Mouse (Mus musculus) thymus, postnatal 36 days (tissue): Measurements from ENCODE around the gene Bcl2l14.

Experiments used
- DNase-seq, 2 experiments: peaks; one replicate each; pipeline ENCODE4 v3.0.0; 2022; ENCODE audit warnings: mixed read lengths in 2 of 2

Gene Bcl2l14

GRCm38 (mm10) chr6:134407226-134407625 lies 11.1 kb downstream of the Bcl2l14 start:
- no peak for DNase-seq

DNA sequence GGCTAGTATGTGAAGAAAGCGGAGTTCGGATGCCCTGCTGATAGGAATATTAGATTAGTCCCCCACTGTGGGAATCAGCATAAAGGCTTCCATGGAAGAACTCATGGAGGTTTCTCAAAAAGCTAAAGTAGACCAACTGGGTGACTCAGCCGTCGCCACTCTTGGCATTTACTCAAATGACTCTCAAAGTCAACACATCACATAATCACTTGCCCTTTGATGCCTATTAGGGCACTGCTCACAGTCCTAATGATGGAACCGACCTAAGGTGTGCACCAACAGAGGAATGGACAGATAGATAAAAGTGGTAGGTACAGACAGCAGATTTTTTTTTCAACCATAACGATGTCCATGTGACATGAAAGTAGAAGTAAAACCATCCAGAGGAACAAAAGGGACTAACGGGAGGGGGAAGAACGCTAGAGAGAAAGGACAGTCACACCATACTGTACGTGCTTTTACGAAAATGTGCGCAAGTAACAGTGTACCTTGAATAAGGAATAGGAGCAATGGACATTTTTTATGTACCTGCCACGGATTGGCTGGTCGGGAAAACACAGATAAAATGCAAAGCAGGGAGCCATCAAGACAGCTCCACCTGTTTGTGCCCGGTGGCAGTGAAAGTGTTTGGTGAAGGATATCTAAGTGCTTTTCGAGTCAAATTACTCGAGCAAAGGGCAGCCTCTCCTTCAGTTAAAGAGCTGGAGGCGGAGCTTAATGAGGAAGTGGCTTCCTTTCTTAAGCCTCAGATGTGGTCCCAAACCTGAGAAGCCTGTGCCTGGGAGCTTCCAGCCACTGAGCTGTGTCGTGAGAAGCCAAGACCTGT lies 17.8 kb downstream of the Bcl2l14 start:
- peak; percentile 50 to 62 for DNase-seq

- no peak for DNase-seq
These were observed 18.4 kb downstream of the Bcl2l14 start for GRCm38 (mm10) chr6:134414532-134414883.

DNA sequence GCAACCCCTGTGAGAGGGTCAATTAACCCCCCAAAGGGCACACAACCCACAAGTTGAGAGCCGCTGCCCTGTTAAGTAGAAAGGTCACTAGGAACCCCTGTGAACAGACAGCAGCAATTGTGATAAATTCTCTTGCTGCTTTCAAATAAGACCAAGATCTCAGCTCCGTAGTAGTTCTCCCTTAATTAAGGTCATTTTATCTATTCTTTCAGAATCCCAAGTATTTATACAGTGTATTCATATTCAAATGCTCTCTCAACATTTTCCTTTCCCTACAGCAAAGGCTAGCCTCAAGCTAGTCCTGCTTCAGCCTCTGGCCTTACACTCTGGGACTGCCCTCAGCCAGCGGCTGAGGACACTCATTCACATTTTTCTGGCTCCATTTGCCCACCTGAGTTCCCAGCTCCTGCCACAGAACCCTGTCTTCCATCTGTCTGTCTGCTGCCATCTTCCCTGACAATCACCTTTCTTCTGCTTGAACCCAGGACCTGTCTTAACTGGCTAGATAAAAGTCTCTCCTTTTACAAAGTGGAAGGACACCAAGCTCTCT lies 20.5 kb downstream of the Bcl2l14 start:
- no peak for DNase-seq

GRCm38 (mm10) chr6:134417886-134418285 lies 21.8 kb downstream of the Bcl2l14 start:
- DNase-seq = no peak

DNA sequence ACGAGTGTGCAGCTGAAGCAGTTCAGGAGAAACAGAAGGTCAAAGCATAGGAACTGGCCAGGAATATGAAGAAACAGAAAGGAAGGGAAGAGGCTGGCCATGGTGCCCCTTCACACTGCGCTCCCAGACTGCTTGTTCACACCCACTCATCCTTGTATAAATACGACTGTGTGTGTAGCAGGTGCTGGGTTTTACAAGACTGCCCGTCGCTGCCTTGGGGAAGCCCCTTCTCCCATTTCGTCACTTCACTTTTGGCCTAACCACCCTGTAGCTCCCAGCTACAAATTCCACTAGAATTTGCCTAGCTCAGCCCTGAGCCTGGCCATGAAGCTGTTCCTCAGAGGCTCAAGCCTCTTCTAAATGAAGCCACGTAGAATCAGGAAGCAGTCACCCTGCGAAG lies 24.3 kb downstream of the Bcl2l14 start:
- no peak for DNase-seq

- DNase-seq = no peak
These were observed 25.8 kb downstream of the Bcl2l14 start for GRCm38 (mm10) chr6:134421921-134422320.

DNA sequence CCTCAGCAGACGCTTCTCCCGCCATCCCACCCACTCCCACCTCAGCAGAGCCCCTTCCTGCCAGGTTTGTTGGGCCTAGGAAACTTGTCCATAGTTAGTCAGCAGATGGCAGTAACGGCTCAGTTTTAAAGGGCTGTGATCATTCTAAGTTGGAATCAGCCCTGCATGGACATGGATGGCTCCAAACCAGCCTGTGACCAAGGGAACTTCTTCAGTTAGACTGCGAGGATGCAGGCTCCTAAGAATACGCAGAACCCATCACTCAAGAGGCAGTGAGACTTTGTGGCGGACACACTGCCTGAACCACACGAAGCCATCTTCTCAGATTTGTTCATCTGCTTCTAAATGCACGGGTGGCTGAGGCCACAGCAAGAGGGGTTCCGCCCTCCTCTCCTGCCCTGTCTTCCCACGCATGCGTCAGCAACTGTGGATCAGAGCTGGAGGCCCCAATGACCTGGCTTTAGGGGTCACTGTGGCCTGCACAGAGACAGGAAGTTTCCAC lies 29.1 kb downstream of the Bcl2l14 start:
- DNase-seq = peak; percentile 27 to 33

- no peak for DNase-seq
These were observed 31.0 kb downstream of the Bcl2l14 start for GRCm38 (mm10) chr6:134427165-134427564.

DNA sequence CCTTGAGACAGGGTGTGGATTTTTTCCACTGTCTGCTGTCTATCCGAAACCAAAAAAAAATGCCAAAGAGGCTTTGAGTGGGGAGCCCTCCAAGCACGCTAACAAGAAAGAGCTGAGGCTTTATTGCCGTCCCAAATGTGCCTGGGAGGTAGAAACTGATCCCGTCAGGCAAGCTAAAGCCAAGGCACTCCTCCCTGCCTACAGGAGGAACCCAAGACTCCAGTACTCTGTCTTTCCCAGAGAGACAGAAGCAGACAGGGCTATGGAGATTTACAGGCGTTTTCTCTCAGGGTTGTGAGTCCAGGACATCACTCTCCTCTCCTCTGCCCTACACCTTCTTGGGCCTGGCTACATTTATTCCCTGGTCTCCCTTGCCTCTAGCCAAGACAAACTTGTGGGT lies 32.3 kb downstream of the Bcl2l14 start:
- DNase-seq = no peak

DNA sequence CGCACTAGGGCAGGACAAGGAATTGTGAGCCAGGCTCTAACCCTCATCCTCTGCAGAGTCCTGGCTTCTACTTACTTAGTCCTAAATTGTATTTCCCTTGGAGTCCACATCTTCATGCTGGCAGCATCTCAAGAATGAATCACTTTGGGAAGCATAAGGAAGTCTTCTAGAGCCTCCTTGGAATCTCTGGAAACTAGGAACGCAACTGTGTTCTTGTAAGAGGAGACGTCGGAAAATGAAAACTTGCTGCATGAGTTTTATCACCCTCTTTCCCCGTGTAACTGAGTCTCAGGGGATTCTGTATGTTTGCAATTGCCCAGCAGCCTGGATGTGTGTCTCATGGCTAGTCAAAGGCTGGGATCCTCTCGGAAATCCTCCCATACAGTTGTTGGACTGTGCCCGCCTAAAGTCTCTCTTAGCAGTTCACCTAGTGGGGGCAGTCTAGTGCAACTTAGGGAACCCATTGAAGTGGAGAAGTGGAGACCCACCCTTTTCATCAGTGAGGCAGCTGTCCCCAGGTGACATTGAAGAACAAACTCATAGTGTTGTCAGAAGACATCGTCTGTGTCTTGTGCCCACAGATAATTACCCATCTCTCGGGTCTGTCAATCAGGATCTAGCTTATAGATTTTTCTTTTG lies 34.2 kb downstream of the Bcl2l14 start:
- no peak for DNase-seq

DNA sequence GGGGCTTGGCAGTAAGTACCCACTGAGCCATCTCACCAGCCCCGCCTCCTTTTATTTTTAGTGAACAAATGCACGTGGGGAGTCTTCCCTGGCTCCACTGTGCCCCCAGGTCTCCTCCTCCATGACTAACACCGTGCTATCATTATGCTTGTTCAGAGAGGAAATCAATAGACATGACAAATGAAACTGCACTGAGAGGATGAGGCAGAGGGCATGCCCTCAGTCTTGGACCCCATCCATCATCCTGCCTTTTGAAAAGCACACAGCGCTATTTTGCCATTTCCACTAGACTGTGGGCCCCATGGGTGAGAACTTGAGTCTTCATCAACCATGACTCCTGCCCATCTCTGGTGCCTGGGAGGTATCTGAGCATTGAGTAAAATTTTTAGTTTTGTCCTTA lies 35.5 kb downstream of the Bcl2l14 start:
- DNase-seq = no peak

DNA sequence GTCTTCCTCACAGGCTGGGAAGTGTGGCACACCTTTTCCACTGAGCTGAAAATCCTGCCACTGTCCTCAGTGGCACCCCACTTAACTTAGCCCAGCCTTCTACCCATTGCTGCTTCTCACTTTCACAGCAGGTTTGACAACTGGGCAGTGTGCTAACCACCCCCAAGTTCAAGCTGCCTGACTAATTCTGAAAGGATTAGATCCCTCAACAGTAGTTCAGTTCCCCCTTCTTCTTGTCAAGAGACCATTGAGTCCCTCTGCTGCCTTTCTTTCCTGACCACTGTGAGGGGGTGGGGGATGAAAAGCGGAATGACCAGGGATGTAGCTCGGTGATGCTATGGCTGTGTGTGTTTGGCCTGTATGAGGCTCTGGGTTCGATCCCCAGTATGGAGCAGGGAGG lies 37.2 kb downstream of the Bcl2l14 start:
- DNase-seq = no peak

DNA sequence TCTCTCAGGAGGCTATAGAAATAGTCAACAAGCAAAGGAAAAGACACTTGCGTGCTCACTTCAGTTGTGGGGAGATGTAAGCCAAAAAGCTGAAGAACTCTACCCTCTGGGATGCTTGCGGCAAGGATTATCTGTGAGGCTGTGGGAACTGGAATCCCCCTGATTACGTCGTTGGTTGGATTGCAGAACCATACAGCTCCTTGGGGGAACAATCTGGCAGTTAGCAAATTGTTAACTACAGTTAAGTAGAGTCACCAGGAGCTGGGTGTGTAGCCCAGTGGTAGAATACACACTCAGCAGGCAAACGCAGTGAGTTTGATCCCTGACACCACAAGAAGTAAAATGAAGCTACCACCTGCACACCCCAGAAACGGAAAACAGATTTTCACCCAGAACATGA lies 37.9 kb downstream of the Bcl2l14 start:
- no peak for DNase-seq

- no peak for DNase-seq
These were observed 38.8 kb downstream of the Bcl2l14 start for GRCm38 (mm10) chr6:134434866-134435390.

DNA sequence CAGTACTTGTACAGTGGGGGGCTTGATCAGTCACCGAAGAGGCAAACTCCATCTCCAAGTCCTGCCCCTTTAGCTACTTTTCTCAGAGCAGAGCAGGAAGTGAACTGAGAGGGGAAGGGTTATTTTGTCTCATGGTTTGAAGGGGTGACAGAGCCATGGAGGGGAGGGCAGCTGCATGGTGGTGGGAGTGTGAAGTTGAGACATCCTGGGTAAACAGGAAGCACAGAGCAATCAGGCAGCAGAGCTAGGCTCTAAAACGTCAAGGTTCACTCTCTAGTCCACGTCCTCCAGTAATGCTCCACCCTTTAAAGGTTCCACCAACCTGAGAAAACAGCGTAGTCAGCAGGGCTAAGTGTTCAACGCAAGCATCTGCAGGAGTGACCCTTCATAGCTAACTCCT lies 40.8 kb downstream of the Bcl2l14 start:
- no peak for DNase-seq

DNA sequence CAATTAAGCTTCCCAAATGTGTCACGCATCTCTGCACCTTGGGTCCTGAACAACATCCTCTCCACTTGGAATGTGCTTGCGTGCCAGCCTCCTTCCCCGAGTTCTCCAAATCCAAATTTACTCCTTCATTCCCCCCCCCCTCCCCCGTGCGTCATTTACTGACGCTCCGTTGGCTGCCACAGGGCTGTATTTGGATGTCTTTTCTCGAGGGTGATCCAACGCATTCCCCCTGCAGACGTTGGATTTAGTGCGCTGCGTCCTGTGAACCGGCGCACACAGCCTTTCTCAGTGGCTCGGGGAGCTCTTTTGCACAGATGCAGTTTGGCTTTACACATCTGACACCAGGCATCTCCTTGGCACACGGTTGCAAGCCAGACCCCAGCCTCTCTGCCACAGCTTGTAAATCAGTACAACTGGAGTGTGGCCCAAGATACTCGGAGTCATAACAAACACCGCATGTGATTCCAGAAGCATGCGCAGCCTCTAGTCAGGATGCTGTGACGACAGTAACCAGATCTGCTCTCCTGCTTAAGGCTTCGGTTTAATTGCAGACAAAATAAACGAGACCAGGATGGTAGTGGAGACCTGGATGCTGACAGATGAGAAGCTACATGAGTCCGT lies 43.4 kb downstream of the Bcl2l14 start:
- no peak for DNase-seq

- no peak for DNase-seq
These were observed 43.9 kb downstream of the Bcl2l14 start for GRCm38 (mm10) chr6:134440023-134440422.

- no peak for DNase-seq
These were observed 45.6 kb downstream of the Bcl2l14 start for GRCm38 (mm10) chr6:134441716-134442115.

DNA sequence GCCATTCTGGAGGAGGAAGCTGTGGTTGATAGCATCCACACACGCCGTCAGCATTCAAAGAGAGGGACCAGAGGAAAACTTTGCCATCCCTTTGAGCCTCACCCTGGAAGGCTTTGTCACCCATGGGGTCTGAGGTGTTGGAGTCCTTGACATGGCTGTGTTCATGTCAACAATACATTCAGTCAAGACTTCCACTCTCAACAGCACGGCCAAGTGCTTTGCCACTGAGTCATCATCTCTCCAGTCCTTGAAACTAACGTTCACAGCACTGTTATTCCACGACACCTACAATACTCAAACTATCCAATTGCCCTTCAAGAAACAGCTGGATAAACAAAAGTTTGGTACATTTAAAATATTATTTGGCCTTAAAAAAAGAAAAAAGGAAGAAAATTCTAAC lies 46.1 kb downstream of the Bcl2l14 start:
- DNase-seq = no peak

DNA sequence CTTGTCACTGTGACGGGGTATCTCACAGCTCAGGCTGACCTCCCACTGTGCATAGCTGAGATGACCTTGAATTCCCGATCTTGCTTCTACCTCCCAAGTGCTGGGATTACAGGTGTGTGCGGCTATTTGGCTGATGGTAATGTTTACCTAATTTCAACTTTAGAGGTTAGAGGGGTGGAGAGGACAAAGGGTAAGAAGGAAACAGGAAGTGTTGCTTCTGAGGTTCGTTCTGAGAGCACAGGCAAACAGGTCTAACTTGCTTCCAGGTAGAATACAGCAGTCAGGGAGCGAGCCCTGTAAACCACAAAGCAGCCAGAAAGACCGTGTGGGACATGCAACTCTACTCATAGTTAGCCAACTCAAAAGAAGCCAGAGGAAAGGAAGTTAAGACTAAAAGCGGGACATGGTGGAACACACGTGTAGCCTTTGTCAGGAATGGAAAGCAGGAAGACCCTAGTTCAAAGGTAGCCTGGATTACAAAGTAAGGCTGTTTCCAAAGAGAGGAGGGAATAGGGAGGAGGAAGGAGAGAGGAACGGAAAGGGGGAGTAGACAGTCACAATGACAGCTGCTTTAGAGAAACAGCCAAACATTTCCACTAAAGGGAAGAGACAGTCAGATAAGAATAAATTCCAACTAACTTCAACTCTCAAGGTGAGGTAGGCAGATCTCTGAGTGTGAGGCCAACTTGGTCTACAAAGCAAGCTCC lies 47.2 kb downstream of the Bcl2l14 start:
- DNase-seq = no peak

GRCm38 (mm10) chr6:134443925-134444324 lies 47.8 kb downstream of the Bcl2l14 start:
- DNase-seq = no peak

DNA sequence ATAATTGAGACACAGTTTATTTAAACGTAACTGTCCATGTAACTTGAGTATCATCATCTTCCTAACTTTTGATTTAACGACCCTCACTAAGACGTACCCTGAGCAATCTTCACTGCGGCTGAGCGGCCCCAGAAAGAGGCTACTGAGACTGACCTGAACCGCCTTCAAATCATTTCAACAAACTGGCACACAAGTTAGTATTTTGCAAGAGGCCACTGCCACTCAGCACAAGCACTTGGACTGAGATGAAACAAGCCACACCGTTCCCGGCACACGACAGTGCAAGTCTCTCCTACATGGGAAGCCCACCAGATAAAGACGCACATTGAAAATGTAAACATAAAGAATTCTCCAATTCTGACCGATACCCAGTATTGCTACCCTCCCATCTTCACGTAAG lies 52.3 kb downstream of the Bcl2l14 start:
- no peak for DNase-seq
